Mouse (Mus musculus): ENCODE results near the gene Gpr153. TPM values are rescaled to one million over a fixed set of nuclear protein-coding genes. Genes with fewer than 3 reads are reported as not detected.
A peak's percentile ranks its signal among the peaks of the same experiment; 100 is the strongest.

Gpr153 gene
- polyA plus RNA-seq, 1 experiment from 2014 or later: 0.59 TPM

DNA sequence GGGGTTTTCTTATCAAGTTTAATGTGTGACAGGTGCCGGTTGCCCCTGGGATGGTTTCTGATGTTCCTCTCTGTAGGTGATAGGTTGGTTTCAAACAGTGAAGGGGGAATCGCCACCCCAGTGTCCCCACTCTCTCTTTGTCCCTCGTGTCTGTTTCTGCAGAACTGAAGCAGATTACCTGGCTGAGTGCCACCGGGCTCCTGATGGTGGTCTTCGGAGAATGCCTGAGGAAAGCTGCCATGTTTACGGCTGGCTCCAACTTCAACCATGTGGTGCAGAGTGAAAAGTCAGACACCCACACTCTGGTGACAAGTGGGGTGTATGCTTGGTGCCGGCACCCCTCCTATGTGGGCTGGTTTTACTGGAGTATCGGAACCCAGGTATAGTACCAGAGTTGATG, 26.3 kb downstream of the Gpr153 start:
- H3K27ac ChIP-seq (ENCODE audit: low read length): no peak overlapping the region
- H3K9me3 ChIP-seq (replicated peaks; ENCODE audit: control insufficient read depth, low read length): no peaks in the 10 kb centered on the region
- no peak overlapping the region for H3K4me2 ChIP-seq (ENCODE audit: low read depth, low read length)
- ATAC-seq (ENCODE audit: low read depth): no peak
- H3K9ac ChIP-seq (ENCODE audit: low read depth, low read length): no peak overlapping the region
- H3K4me3 ChIP-seq (ENCODE audit: low read depth, low read length): no peak overlapping the region
- no peaks in the 10 kb centered on the region for H3K27me3 ChIP-seq (ENCODE audit: control insufficient read depth, insufficient read depth, low read depth, low read length)
- peaks cover 7% of the 10 kb centered on the region; the same call in 1 of the 2 replicates for H3K36me3 ChIP-seq (ENCODE audit: control insufficient read depth, insufficient read depth)
- H3K4me1 ChIP-seq (ENCODE audit: control insufficient read depth, low read depth, low read length): peaks cover 21% of the 10 kb centered on the region
- WGBS (ENCODE audit: insufficient replicate concordance): 79% methylated on average over 8 of the region's 8 CpGs

DNA sequence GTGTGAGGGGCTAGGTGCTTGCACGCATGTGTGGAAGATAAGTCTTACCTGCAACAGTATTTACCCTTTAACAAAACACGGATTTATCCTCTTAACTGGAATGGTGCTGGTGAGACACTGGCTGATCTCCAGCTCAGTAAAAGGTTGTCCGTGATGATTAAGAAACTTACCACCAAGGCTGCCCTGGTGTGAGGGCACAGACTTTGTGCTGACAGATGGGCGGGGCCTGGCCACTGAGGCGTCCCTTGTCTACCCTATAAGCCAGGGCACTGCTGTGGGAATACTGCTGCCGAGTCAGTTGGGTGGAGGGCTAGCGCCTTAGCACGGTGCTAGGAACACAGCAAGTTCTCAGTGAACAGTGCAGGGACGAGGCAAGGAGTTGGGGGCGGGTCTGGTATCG, 28.0 kb downstream of the Gpr153 start:
- Histone ChIP-seq H3K9me3 (replicated peaks; ENCODE audit: control insufficient read depth, low read length) (no peaks in the 10 kb centered on the region), H3K4me3 (ENCODE audit: low read depth, low read length) (no peak overlapping the region), H3K4me1 (ENCODE audit: control insufficient read depth, low read depth, low read length) (peaks cover 14% of the 10 kb centered on the region), H3K36me3 (ENCODE audit: control insufficient read depth, insufficient read depth) (peaks cover 7% of the 10 kb centered on the region; the same call in 1 of the 2 replicates), H3K27ac (ENCODE audit: low read length) (no peak overlapping the region), H3K27me3 (ENCODE audit: control insufficient read depth, insufficient read depth, low read depth, low read length) (no peaks in the 10 kb centered on the region), H3K9ac (ENCODE audit: low read depth, low read length) (no peak overlapping the region), H3K4me2 (ENCODE audit: low read depth, low read length) (no peak overlapping the region)
- WGBS (ENCODE audit: insufficient replicate concordance): 74% methylated on average over 11 of the region's 11 CpGs
- no peak for ATAC-seq (ENCODE audit: low read depth)

DNA sequence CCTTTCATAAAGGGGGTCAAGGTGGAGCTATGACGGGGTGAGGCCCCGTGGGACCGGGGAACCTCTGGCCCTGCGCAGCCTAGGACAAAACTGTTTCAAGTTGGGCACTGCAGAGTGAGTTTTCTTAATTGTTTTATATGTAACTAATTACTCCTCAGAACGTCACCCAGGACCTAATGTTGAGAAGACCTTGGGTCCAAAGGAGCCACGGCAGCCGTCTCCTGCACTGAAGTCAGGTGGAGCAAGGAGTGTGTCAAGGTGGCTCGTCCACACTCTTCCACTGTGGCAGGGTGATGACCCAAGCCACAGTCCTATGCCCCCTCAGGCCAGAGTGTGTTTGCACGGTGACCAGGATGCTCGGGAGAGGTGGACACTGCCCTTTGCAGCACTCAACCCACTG, 29.1 kb downstream of the Gpr153 start:
- peak; percentile 41; the same call in 1 of the 2 replicates for ATAC-seq (ENCODE audit: low read depth)
- no peaks in the 10 kb centered on the region for H3K27me3 ChIP-seq (ENCODE audit: control insufficient read depth, insufficient read depth, low read depth, low read length)
- H3K4me3 ChIP-seq (ENCODE audit: low read depth, low read length): no peak overlapping the region
- peaks cover 8% of the 10 kb centered on the region for H3K4me1 ChIP-seq (ENCODE audit: control insufficient read depth, low read depth, low read length)
- H3K4me2 ChIP-seq (ENCODE audit: low read depth, low read length): no peak overlapping the region
- H3K9me3 ChIP-seq (replicated peaks; ENCODE audit: control insufficient read depth, low read length): no peaks in the 10 kb centered on the region
- H3K9ac ChIP-seq (ENCODE audit: low read depth, low read length): no peak overlapping the region
- H3K36me3 ChIP-seq (ENCODE audit: control insufficient read depth, insufficient read depth): peaks cover 7% of the 10 kb centered on the region; the same call in 1 of the 2 replicates
- H3K27ac ChIP-seq (ENCODE audit: low read length): no peak overlapping the region
- WGBS (ENCODE audit: insufficient replicate concordance): 77% methylated on average over 10 of the region's 10 CpGs

DNA sequence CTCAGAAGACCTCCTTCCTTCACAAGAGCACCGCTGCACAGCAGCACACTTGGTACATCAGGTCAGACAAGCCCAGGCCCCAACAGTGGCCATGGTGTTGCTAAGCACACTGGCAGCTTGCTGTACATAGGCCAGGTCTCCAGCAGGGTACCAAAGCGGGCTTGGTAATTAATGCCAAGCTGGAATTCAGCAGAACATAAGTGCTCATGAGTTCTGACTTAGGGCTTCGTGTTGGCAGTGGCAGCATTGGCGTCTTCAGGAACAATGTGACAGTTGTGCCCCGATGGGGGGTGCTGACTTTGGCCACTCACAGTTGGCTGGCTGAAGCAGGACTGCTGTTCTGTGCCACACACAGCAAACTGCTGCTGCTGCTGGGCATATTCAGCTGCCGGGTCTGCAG, 30.7 kb downstream of the Gpr153 start:
- 77% methylated on average over 6 of the region's 6 CpGs for WGBS (ENCODE audit: insufficient replicate concordance)
- Histone ChIP-seq H3K4me1 (ENCODE audit: control insufficient read depth, low read depth, low read length) (no peaks in the 10 kb centered on the region), H3K4me2 (ENCODE audit: low read depth, low read length) (no peak overlapping the region), H3K4me3 (ENCODE audit: low read depth, low read length) (no peak overlapping the region), H3K9me3 (replicated peaks; ENCODE audit: control insufficient read depth, low read length) (no peaks in the 10 kb centered on the region), H3K27me3 (ENCODE audit: control insufficient read depth, insufficient read depth, low read depth, low read length) (no peaks in the 10 kb centered on the region), H3K9ac (ENCODE audit: low read depth, low read length) (no peak overlapping the region), H3K36me3 (ENCODE audit: control insufficient read depth, insufficient read depth) (peaks cover 7% of the 10 kb centered on the region; the same call in 1 of the 2 replicates), H3K27ac (ENCODE audit: low read length) (no peak overlapping the region)
- no peak for ATAC-seq (ENCODE audit: low read depth)

DNA sequence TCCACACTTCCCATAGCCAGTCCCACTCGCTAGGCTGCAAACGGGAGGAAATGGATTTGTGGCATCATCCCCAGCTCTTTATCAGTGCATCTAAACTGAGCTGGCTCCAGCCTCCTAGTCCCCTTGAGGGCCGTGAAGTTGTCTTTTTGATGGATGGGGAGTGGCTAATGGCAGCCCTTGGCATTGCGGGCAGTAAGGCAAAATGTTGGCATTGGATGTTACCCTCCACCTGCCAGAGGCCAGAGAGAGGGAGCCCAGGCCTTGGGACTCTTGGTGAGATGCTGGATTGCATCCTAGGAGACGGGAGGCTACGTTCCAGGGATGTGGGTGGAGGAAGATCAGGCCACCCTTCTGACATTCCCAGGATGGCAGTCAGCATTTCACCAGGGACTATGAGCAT, 32.0 kb downstream of the Gpr153 start:
- H3K27me3 ChIP-seq (ENCODE audit: control insufficient read depth, insufficient read depth, low read depth, low read length): peaks cover under 1% of the 10 kb centered on the region
- no peak overlapping the region for H3K4me2 ChIP-seq (ENCODE audit: low read depth, low read length)
- H3K4me3 ChIP-seq (ENCODE audit: low read depth, low read length): no peak overlapping the region
- 56% methylated on average over 6 of the region's 6 CpGs for WGBS (ENCODE audit: insufficient replicate concordance)
- H3K9me3 ChIP-seq (replicated peaks; ENCODE audit: control insufficient read depth, low read length): no peaks in the 10 kb centered on the region
- ATAC-seq (ENCODE audit: low read depth): no peak
- H3K27ac ChIP-seq (ENCODE audit: low read length): no peak overlapping the region
- H3K9ac ChIP-seq (ENCODE audit: low read depth, low read length): no peak overlapping the region
- H3K36me3 ChIP-seq (ENCODE audit: control insufficient read depth, insufficient read depth): peaks cover 5% of the 10 kb centered on the region; the same call in 1 of the 2 replicates
- no peaks in the 10 kb centered on the region for H3K4me1 ChIP-seq (ENCODE audit: control insufficient read depth, low read depth, low read length)

DNA sequence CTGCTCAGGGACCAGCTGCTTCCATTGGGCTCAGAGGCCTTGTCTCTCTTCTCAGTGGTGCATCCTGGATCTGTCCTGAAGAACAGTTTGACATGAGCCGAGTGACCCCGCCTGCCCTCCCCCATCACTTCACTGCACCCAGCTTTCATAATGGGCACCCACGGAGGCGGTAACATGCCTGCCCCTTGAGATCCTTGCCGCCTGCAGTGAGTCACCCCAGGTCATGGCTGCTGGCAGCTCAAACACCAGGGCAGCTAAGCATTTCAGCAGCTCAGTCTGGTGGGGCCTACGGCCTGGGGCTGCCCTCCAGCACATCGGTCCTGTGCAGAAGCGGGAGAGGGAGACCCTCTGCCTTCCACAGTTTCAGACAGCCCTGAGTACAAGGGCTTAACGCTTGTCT, 33.5 kb downstream of the Gpr153 start:
- H3K27ac ChIP-seq (ENCODE audit: low read length): no peak overlapping the region
- peaks cover 5% of the 10 kb centered on the region; the same call in 1 of the 2 replicates for H3K36me3 ChIP-seq (ENCODE audit: control insufficient read depth, insufficient read depth)
- ATAC-seq (ENCODE audit: low read depth): no peak
- H3K4me3 ChIP-seq (ENCODE audit: low read depth, low read length): no peak overlapping the region
- H3K9me3 ChIP-seq (replicated peaks; ENCODE audit: control insufficient read depth, low read length): no peaks in the 10 kb centered on the region
- H3K9ac ChIP-seq (ENCODE audit: low read depth, low read length): no peak overlapping the region
- H3K4me1 ChIP-seq (ENCODE audit: control insufficient read depth, low read depth, low read length): no peaks in the 10 kb centered on the region; the same call in 1 of the 2 replicates
- H3K27me3 ChIP-seq (ENCODE audit: control insufficient read depth, insufficient read depth, low read depth, low read length): peaks cover 16% of the 10 kb centered on the region
- no peak overlapping the region for H3K4me2 ChIP-seq (ENCODE audit: low read depth, low read length)
- 85% methylated on average over 9 of the region's 9 CpGs for WGBS (ENCODE audit: insufficient replicate concordance)

DNA sequence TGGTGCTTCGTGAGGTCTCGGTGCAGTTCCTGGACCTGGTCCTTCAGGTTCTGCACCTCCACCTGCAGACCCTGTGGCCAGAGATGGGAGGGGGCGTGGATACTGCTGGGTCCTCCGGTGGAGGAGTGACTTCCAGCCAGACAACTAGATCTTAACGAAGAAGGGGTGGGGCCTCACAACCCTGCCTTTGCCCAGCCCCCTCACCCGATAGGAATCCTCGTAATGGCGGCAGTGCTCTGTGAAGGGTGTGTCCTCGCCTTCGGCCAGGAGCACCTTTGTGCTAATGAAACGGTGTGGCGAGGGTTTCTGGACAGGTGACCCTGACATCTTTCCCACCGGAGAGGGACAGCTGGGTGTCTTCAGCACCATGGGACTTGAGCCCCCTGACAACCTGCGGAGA, 38.2 kb downstream of the Gpr153 start:
- 6% methylated on average over 14 of the region's 14 CpGs for WGBS (ENCODE audit: insufficient replicate concordance)
- peaks cover 62% of the 10 kb centered on the region for H3K27me3 ChIP-seq (ENCODE audit: control insufficient read depth, insufficient read depth, low read depth, low read length)
- H3K4me1 ChIP-seq (ENCODE audit: control insufficient read depth, low read depth, low read length): peaks cover 3% of the 10 kb centered on the region; the same call in 1 of the 2 replicates
- no peaks in the 10 kb centered on the region for H3K36me3 ChIP-seq (ENCODE audit: control insufficient read depth, insufficient read depth)
- H3K27ac ChIP-seq (ENCODE audit: low read length): no peak overlapping the region
- no peak for ATAC-seq (ENCODE audit: low read depth)
- H3K9me3 ChIP-seq (replicated peaks; ENCODE audit: control insufficient read depth, low read length): no peaks in the 10 kb centered on the region
- H3K9ac ChIP-seq (ENCODE audit: low read depth, low read length): no peak overlapping the region
- no peak overlapping the region for H3K4me3 ChIP-seq (ENCODE audit: low read depth, low read length)
- H3K4me2 ChIP-seq (ENCODE audit: low read depth, low read length): no peak overlapping the region

DNA sequence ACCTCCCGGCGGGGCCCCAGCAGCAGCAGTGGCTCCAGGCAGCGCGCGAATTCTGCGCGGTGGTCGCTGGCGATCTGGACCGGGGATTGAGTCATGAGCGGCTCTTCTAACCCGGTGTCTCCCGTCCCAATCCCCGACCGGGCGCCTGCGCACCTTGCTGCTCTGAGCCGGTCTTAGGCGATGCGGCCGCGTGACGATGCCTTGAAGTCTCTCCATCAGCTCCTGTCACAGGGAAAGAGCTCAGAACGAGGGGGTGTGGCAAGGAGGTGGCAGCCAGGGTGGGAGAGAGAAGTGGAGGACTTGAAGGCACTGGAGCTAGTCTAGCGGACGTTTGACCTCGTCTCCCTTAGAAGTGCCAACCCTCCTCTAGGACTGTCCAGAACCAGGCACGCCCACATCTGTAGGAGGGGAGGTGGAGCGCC, 39.2 kb downstream of the Gpr153 start:
- ATAC-seq (ENCODE audit: low read depth): no peak
- no peak overlapping the region for H3K9ac ChIP-seq (ENCODE audit: low read depth, low read length)

DNA sequence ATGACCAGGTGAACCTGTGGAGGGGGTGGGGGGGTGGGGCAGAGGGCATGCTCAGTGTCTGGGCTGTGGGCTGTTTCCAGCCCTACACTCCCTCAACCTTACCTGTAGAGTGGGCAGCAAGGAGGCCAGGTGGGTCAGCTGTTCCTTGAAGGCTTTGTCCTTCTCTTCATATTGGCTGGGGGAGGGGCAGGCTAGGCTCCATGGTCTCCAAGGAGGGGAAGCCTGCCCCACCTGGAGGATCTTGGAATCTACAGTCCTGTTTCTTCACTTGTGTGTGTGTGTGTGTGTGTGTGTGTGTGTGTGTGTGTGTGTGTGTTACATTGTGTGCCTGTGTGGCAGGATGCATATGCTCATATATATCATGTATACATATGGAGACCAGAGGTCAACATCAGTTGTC, 39.9 kb downstream of the Gpr153 start:
- H3K36me3 ChIP-seq (ENCODE audit: control insufficient read depth, insufficient read depth): no peaks in the 10 kb centered on the region

More for the DNA sequence above, 39.2 kb downstream of the Gpr153 start:
- peak overlapping the region; percentile 39 for H3K4me2 ChIP-seq (ENCODE audit: low read depth, low read length)
- under 1% methylated on average over 29 of the region's 29 CpGs for WGBS (ENCODE audit: insufficient replicate concordance)
- H3K4me1 ChIP-seq (ENCODE audit: control insufficient read depth, low read depth, low read length): peaks cover 3% of the 10 kb centered on the region; the same call in 1 of the 2 replicates
- H3K36me3 ChIP-seq (ENCODE audit: control insufficient read depth, insufficient read depth): no peaks in the 10 kb centered on the region
- peak overlapping the region; percentile 19 for H3K4me3 ChIP-seq (ENCODE audit: low read depth, low read length)
- peaks cover 71% of the 10 kb centered on the region for H3K27me3 ChIP-seq (ENCODE audit: control insufficient read depth, insufficient read depth, low read depth, low read length)
- no peaks in the 10 kb centered on the region for H3K9me3 ChIP-seq (replicated peaks; ENCODE audit: control insufficient read depth, low read length)
- no peak overlapping the region for H3K27ac ChIP-seq (ENCODE audit: low read length)

More for the DNA sequence above, 39.9 kb downstream of the Gpr153 start:
- H3K9me3 ChIP-seq (replicated peaks; ENCODE audit: control insufficient read depth, low read length): no peaks in the 10 kb centered on the region
- H3K4me2 ChIP-seq (ENCODE audit: low read depth, low read length): no peak overlapping the region
- ATAC-seq (ENCODE audit: low read depth): no peak
- H3K9ac ChIP-seq (ENCODE audit: low read depth, low read length): no peak overlapping the region
- no peak overlapping the region for H3K4me3 ChIP-seq (ENCODE audit: low read depth, low read length)
- H3K4me1 ChIP-seq (ENCODE audit: control insufficient read depth, low read depth, low read length): peaks cover 6% of the 10 kb centered on the region
- H3K27ac ChIP-seq (ENCODE audit: low read length): no peak overlapping the region
- peaks cover 77% of the 10 kb centered on the region for H3K27me3 ChIP-seq (ENCODE audit: control insufficient read depth, insufficient read depth, low read depth, low read length)

All from liver, embryonic 16.5 days (tissue).